ENCODE assay signal across 16 mouse cellular contexts in the genomic region with DNA sequence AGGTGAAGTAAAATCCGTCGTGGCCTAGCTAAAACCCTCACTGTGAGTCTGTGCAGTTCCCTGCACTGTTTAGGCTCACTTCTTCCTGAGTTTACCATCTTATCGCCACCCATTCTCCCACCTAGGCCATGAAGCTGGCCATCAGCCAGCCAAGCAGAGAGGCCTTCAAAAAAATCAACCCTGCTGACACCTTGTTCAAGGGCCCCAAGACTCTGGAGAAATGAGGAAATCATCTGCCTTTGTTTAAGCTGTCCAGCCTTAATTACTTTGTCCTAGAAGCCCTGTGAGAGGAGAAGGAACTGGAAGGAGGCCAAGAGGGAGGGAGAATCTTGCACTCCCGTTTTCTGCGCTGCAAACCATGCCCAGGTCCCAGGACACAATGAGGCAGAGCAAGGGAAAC. TPM values are rescaled to one million over a fixed set of nuclear protein-coding genes. Genes with fewer than 3 reads are reported as not detected.
DNase-seq lines count a peak whose midpoint lies in the region; ATAC-seq lines count a peak whose summit lies in the region.
"Had no signal": no experiment of that assay in that cellular context is flagged by ENCODE, and none has a peak within 500 bp of the region (broad histone marks: within the 10 kb centered on the region; RNA-seq: fewer than 3 reads in every experiment).

No protein-coding gene starts in this region.

- no peak overlapping the region for H3K9ac ChIP-seq in heart, embryonic 15.5 days
- H3K9ac ChIP-seq in lung, embryonic 15.5 days: no peak overlapping the region
- no peak overlapping the region for H3K9ac ChIP-seq in stomach, embryonic 16.5 days (ENCODE audit: low read length)
- H3K9ac ChIP-seq: forebrain, embryonic 13.5 days; liver, embryonic 13.5 days; neural tube, embryonic 13.5 days had no signal

- intact Hi-C loops in heart, postnatal 36 days (cut with DNase I): loop anchor here (5.0 kb wide), 1 partner anchor 389 kb away; no protein-coding TSS in a partner anchor

- WGBS in heart, embryonic 15.5 days: 61% methylated on average over 5 of the region's 5 CpGs
- WGBS in lung, embryonic 15.5 days: 49% methylated on average over 5 of the region's 5 CpGs
- WGBS in stomach, embryonic 16.5 days: 67% methylated on average over 5 of the region's 5 CpGs

- H3K36me3 ChIP-seq in heart, embryonic 15.5 days: no peaks in the 10 kb centered on the region
- no peaks in the 10 kb centered on the region for H3K36me3 ChIP-seq in lung, embryonic 15.5 days
- no peaks in the 10 kb centered on the region for H3K36me3 ChIP-seq in stomach, embryonic 16.5 days (ENCODE audit: control insufficient read depth, insufficient read depth, low read length)
- H3K36me3 ChIP-seq: liver, embryonic 13.5 days; neural tube, embryonic 13.5 days had no signal

- H3K27me3 ChIP-seq in heart, embryonic 15.5 days: no peaks in the 10 kb centered on the region
- no peaks in the 10 kb centered on the region for H3K27me3 ChIP-seq in lung, embryonic 15.5 days
- H3K27me3 ChIP-seq in stomach, embryonic 16.5 days (ENCODE audit: control insufficient read depth, insufficient read depth, low read length): no peaks in the 10 kb centered on the region
- H3K27me3 ChIP-seq: forebrain, embryonic 13.5 days; neural tube, embryonic 13.5 days had no signal

- no peak for ATAC-seq in heart, embryonic 15.5 days (replicated peaks; ENCODE audit: insufficient number of reproducible peaks, insufficient read depth, low FRiP score, low read depth)
- ATAC-seq in lung, embryonic 15.5 days (ENCODE audit: borderline replicate concordance, extremely low read depth, low FRiP score, low TSS enrichment): no peak
- peak; percentile 16; the same call in 1 of the 2 replicates for ATAC-seq in stomach, embryonic 16.5 days (ENCODE audit: insufficient read depth, low FRiP score)
- ATAC-seq: CD4-positive, CD25-positive, alpha-beta regulatory T cell, adult 4 months; forebrain, embryonic 13.5 days; inflammation-experienced regulatory T-cells, adult 6 months had no signal

- H3K4me2 ChIP-seq in heart, embryonic 15.5 days: no peak overlapping the region
- H3K4me2 ChIP-seq in lung, embryonic 15.5 days: no peak overlapping the region
- H3K4me2 ChIP-seq in stomach, embryonic 16.5 days (ENCODE audit: low read depth, low read length): no peak overlapping the region
- H3K4me2 ChIP-seq: forebrain, embryonic 13.5 days; liver, embryonic 13.5 days; neural tube, embryonic 13.5 days had no signal

- no peaks in the 10 kb centered on the region for H3K9me3 ChIP-seq in heart, embryonic 15.5 days (replicated peaks)
- H3K9me3 ChIP-seq in lung, embryonic 15.5 days: no peaks in the 10 kb centered on the region
- no peaks in the 10 kb centered on the region for H3K9me3 ChIP-seq in stomach, embryonic 16.5 days (replicated peaks; ENCODE audit: control insufficient read depth, low read length)
- H3K9me3 ChIP-seq: forebrain, embryonic 13.5 days; liver, embryonic 13.5 days; neural tube, embryonic 13.5 days had no signal

- H3K4me1 ChIP-seq in heart, embryonic 15.5 days (replicated peaks): peaks cover 14% of the 10 kb centered on the region
- H3K4me1 ChIP-seq in lung, embryonic 15.5 days: peaks cover 16% of the 10 kb centered on the region
- 0 out of 2 replicates have a peak, but pooled peaks cover 3% of the 10 kb centered on the region for H3K4me1 ChIP-seq in stomach, embryonic 16.5 days (ENCODE audit: control insufficient read depth, insufficient read depth, low read length)
- H3K4me1 ChIP-seq: neural tube, embryonic 13.5 days had no signal

- no peak for DNase-seq in heart, postnatal 36 days
- DNase-seq in retina, postnatal 1 day: peak; percentile 17
- DNase-seq in retina, embryonic 14.5 days (ENCODE audit: low spot score): no peak
- DNase-seq in urinary bladder, adult 18-20 months (ENCODE audit: low spot score in 2 of 2): no peak
- DNase-seq: cerebellum, postnatal 36 days; liver, embryonic 13.5 days; midbrain, embryonic 14.5 days; right cerebral cortex, adult 18-20 months; thymus, postnatal 4 days had no signal

- no peak overlapping the region for H3K4me3 ChIP-seq in heart, embryonic 15.5 days
- H3K4me3 ChIP-seq in lung, embryonic 15.5 days: no peak overlapping the region
- no peak overlapping the region for H3K4me3 ChIP-seq in stomach, embryonic 16.5 days (replicated peaks; ENCODE audit: low read length)
- H3K4me3 ChIP-seq: forebrain, embryonic 13.5 days; liver, embryonic 13.5 days; neural tube, embryonic 13.5 days had no signal

- peak overlapping the region; percentile 27 for H3K27ac ChIP-seq in heart, embryonic 15.5 days
- peak overlapping the region; percentile 59 for H3K27ac ChIP-seq in lung, embryonic 15.5 days
- H3K27ac ChIP-seq in stomach, embryonic 16.5 days (ENCODE audit: low read length): 0 out of 2 replicates have a peak overlapping the region, but pooled peaks have one; percentile 12
- H3K27ac ChIP-seq: forebrain, embryonic 13.5 days; liver, embryonic 13.5 days; neural tube, embryonic 13.5 days had no signal

RNA-seq across cellular contexts. Expression of gene Alg8, which starts 15.2 kb away (rescaled TPM):
- 25.8 and 28.2 TPM in 2 replicates for polyA plus RNA-seq in heart, embryonic 15.5 days (2015; fragmentation: Nextera tagmentation; extraction: Ambion mirVana)
- total RNA-seq in heart, postnatal 36 days (2021): 1 to 10 TPM; 4.2 to 4.7 TPM
- polyA plus RNA-seq in lung, embryonic 15.5 days (2015; fragmentation: Nextera tagmentation; extraction: Ambion mirVana): 42.8 and 44.0 TPM in 2 replicates
- polyA plus RNA-seq in stomach, embryonic 16.5 days (2015; fragmentation: Nextera tagmentation; extraction: Ambion mirVana): 38.5 and 42.5 TPM in 2 replicates

RNA-seq across cellular contexts. Expression of gene Kctd21, which starts 24.1 kb away (rescaled TPM):
- 3.5 and 4.5 TPM in 2 replicates for polyA plus RNA-seq in heart, embryonic 15.5 days (2015; fragmentation: Nextera tagmentation; extraction: Ambion mirVana)
- total RNA-seq in heart, postnatal 36 days (2021): 1 to 10 TPM; 2.7 to 4.7 TPM
- 4.8 and 5.1 TPM in 2 replicates for polyA plus RNA-seq in lung, embryonic 15.5 days (2015; fragmentation: Nextera tagmentation; extraction: Ambion mirVana)
- 5.1 and 5.3 TPM in 2 replicates for polyA plus RNA-seq in stomach, embryonic 16.5 days (2015; fragmentation: Nextera tagmentation; extraction: Ambion mirVana)

RNA-seq across cellular contexts. Expression of gene Usp35, which starts 24.4 kb away (rescaled TPM):
- polyA plus RNA-seq in heart, embryonic 15.5 days (2015; fragmentation: Nextera tagmentation; extraction: Ambion mirVana): 0.60 and 1.8 TPM in 2 replicates
- total RNA-seq in heart, postnatal 36 days (2021): 1 to 10 TPM in 1 of 2 experiments, under 1 TPM in 1; 0.64 to 1.0 TPM
- polyA plus RNA-seq in lung, embryonic 15.5 days (2015; fragmentation: Nextera tagmentation; extraction: Ambion mirVana): 1.2 and 1.7 TPM in 2 replicates
- polyA plus RNA-seq in stomach, embryonic 16.5 days (2015; fragmentation: Nextera tagmentation; extraction: Ambion mirVana): 0.95 and 1.5 TPM in 2 replicates

RNA-seq across cellular contexts. Expression of gene Ndufc2, which starts 43.5 kb away (rescaled TPM):
- 451 and 701 TPM in 2 replicates for polyA plus RNA-seq in heart, embryonic 15.5 days (2015; fragmentation: Nextera tagmentation; extraction: Ambion mirVana)
- total RNA-seq in heart, postnatal 36 days (2021): 100 to 1,000 TPM; 475 to 537 TPM
- 336 and 356 TPM in 2 replicates for polyA plus RNA-seq in lung, embryonic 15.5 days (2015; fragmentation: Nextera tagmentation; extraction: Ambion mirVana)
- 292 and 373 TPM in 2 replicates for polyA plus RNA-seq in stomach, embryonic 16.5 days (2015; fragmentation: Nextera tagmentation; extraction: Ambion mirVana)
